Mouse (Mus musculus): ENCODE measurements at regions not wholly inside any gene's neighbourhood (a gene's known extent, or its start where the extent isn't known, plus 50 kb on each side); places are given as distances from the start of the nearest gene placed in this dataset.

DNA sequence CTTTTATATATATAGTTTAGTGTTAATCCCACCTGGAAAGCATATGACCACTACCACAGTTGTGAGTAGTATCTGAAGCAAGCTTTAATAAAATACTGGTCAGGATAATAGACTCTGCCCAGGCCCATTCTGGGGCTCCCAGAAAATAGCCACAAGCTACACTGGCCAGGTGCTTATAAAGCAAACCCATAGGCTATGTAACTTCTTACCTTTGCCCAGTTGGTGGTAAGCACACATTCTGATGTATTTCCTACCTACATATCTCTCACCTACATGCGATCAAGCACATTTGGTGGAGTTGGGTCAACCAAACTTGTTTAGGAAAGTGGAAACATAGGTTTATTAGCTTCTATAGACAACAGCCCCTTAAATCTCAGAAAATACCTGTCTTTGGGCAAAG lies 81.4 kb upstream of the Syt6 start:
- WGBS: 94% methylated on average over 1 of the region's 1 CpGs
- ATAC-seq (no peak), DNase-seq (ENCODE audit: low spot score) (no peak)
- H3K4me1 ChIP-seq (ENCODE audit: control insufficient read depth, insufficient read depth, low read length): no peaks in the 10 kb centered on the region
- no peaks in the 10 kb centered on the region for H3K36me3 ChIP-seq (ENCODE audit: control insufficient read depth, insufficient read depth, low read length)
- no peaks in the 10 kb centered on the region for H3K27me3 ChIP-seq (replicated peaks; ENCODE audit: control insufficient read depth, insufficient read depth, low read length)
- no peaks in the 10 kb centered on the region for H3K9me3 ChIP-seq (replicated peaks; ENCODE audit: control insufficient read depth, low read length)
- H3K9ac ChIP-seq (ENCODE audit: low read length): no peak overlapping the region
- no peak overlapping the region for H3K4me2 ChIP-seq (ENCODE audit: low read length)
- no peak overlapping the region for H3K27ac ChIP-seq (ENCODE audit: low read depth, low read length)
- no peak overlapping the region for H3K4me3 ChIP-seq (ENCODE audit: low read depth, low read length)

DNA sequence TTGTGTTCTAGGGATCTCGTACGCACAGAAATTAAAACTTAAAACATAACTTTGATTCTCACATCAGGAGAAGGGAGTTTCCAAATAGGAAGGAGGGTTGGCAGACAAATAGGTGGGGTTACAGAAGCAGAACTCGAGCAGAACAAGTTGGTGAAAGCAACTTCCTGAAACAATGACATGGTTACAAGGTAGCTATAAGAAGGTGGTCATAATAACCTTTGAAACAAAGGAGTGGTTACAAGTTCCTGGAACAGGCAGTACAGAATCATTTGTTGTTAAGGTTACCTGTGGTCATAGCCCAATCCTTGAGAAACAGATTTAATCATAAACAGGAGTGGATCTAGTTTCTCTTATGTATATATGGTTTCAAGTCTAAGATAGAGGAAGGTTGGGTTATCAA lies 81.0 kb upstream of the Syt6 start:
- H3K27me3 ChIP-seq (replicated peaks; ENCODE audit: control insufficient read depth, insufficient read depth, low read length): no peaks in the 10 kb centered on the region
- H3K36me3 ChIP-seq (ENCODE audit: control insufficient read depth, insufficient read depth, low read length): no peaks in the 10 kb centered on the region
- H3K4me2 ChIP-seq (ENCODE audit: low read length): no peak overlapping the region
- no peak overlapping the region for H3K4me3 ChIP-seq (ENCODE audit: low read depth, low read length)
- no peak for ATAC-seq
- WGBS: 87% methylated on average over 3 of the region's 3 CpGs
- no peaks in the 10 kb centered on the region for H3K4me1 ChIP-seq (ENCODE audit: control insufficient read depth, insufficient read depth, low read length)
- no peaks in the 10 kb centered on the region for H3K9me3 ChIP-seq (replicated peaks; ENCODE audit: control insufficient read depth, low read length)
- no peak overlapping the region for H3K9ac ChIP-seq (ENCODE audit: low read length)
- no peak overlapping the region for H3K27ac ChIP-seq (ENCODE audit: low read depth, low read length)
- no peak for DNase-seq (ENCODE audit: low spot score)

DNA sequence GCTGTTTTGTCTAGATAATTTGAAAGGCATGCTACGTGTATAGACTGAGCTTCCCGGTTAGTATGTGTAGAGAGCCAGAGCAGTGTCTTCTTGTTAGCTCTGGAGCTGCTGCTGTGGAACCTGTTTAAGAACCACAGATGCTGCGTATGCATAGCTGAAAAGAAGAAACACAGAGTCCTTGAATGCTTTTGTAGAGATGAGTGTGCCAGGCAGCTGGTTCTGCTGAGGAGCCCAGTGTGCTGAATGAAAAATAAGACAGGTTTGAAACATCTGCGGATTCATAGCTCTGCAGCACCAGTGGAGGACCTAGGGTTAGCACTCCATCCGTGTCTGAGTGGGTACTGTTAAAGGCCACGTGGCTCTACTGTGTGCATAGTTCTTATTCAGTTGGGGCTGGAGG lies 78.9 kb upstream of the Syt6 start:
- no peaks in the 10 kb centered on the region for H3K27me3 ChIP-seq (replicated peaks; ENCODE audit: control insufficient read depth, insufficient read depth, low read length)
- H3K4me1 ChIP-seq (ENCODE audit: control insufficient read depth, insufficient read depth, low read length): no peaks in the 10 kb centered on the region
- H3K4me3 ChIP-seq (ENCODE audit: low read depth, low read length): no peak overlapping the region
- H3K9ac ChIP-seq (ENCODE audit: low read length): no peak overlapping the region
- H3K4me2 ChIP-seq (ENCODE audit: low read length): no peak overlapping the region
- DNase-seq (ENCODE audit: low spot score) (no peak), ATAC-seq (no peak)
- H3K36me3 ChIP-seq (ENCODE audit: control insufficient read depth, insufficient read depth, low read length): no peaks in the 10 kb centered on the region
- H3K27ac ChIP-seq (ENCODE audit: low read depth, low read length): no peak overlapping the region
- WGBS: 90% methylated on average over 6 of the region's 6 CpGs
- no peaks in the 10 kb centered on the region for H3K9me3 ChIP-seq (replicated peaks; ENCODE audit: control insufficient read depth, low read length)

DNA sequence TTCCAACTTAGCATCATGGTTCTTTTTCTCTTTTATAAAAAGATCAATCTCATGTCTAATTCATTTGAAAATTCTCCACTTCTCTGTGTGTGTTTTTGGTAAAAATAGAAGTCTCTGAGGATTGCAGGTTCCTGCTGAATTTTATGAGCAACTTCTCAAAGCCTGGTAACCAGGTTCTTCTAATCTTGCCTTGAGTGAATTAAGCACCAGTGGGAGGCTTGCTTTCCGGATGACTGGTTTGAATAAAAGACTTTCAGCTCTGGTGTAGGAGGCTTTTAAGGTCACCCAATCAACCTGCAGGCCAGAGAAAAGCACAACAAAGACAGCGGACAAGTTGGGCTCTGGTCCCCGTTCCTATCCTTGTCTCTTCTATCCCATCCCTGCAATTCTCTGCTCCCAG lies 78.3 kb upstream of the Syt6 start:
- whole genome bisulfite sequencing: 16% methylated on average over 3 of the region's 3 CpGs
- no peaks in the 10 kb centered on the region for H3K4me1 ChIP-seq (ENCODE audit: control insufficient read depth, insufficient read depth, low read length)
- DNase-seq (ENCODE audit: low spot score): no peak
- no peak overlapping the region for H3K27ac ChIP-seq (ENCODE audit: low read depth, low read length)
- no peak for ATAC-seq
- H3K4me3 ChIP-seq (ENCODE audit: low read depth, low read length): no peak overlapping the region
- H3K9ac ChIP-seq (ENCODE audit: low read length): no peak overlapping the region
- H3K4me2 ChIP-seq (ENCODE audit: low read length): no peak overlapping the region
- no peaks in the 10 kb centered on the region for H3K27me3 ChIP-seq (replicated peaks; ENCODE audit: control insufficient read depth, insufficient read depth, low read length)
- H3K36me3 ChIP-seq (ENCODE audit: control insufficient read depth, insufficient read depth, low read length): no peaks in the 10 kb centered on the region
- no peaks in the 10 kb centered on the region for H3K9me3 ChIP-seq (replicated peaks; ENCODE audit: control insufficient read depth, low read length)

DNA sequence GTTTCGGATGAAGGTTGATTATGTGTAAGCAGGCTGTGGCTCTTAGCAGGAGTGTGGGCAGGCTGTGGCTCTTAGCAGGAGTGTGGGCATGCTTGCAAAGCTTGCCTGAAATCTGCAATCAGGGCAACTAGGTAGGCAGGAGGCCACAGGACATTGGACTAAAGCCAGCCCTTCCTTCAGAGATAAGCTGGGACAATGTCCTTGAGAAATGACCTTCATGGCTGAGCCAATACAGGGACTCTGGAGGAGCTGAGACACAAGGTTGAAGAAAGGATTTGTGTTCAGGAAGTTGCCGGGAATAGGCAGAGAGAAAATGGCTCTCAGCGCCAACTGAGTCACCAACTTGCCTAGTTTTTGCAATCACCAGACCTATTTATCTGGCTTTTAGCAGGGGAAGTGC lies 77.3 kb upstream of the Syt6 start:
- ATAC-seq: no peak
- 92% methylated on average over 3 of the region's 3 CpGs for WGBS

DNA sequence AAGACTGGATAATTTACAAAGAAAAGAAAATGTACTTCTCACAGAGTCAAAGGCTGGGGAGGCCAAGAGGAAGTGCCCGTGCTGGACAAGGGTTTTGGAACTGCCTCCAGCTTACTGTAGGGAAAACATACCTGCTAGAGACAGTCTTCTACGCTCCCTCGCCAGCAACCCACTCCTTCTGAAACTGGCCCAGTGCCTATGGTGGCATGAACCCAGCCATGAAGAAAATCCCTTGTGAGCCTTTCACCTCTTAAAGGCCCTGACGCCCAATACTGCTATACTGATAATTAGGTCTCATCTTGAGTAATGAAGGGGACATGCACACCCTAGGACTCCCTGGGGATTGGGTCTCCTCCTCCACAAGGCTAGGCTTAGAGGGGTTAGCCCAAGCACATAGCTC lies 76.6 kb upstream of the Syt6 start:
- DNase-seq (ENCODE audit: low spot score) (no peak), ATAC-seq (no peak)
- Histone ChIP-seq H3K9ac (ENCODE audit: low read length) (no peak overlapping the region), H3K27me3 (replicated peaks; ENCODE audit: control insufficient read depth, insufficient read depth, low read length) (no peaks in the 10 kb centered on the region), H3K36me3 (ENCODE audit: control insufficient read depth, insufficient read depth, low read length) (no peaks in the 10 kb centered on the region), H3K9me3 (replicated peaks; ENCODE audit: control insufficient read depth, low read length) (no peaks in the 10 kb centered on the region), H3K4me1 (ENCODE audit: control insufficient read depth, insufficient read depth, low read length) (no peaks in the 10 kb centered on the region), H3K4me3 (ENCODE audit: low read depth, low read length) (no peak overlapping the region), H3K4me2 (ENCODE audit: low read length) (no peak overlapping the region), H3K27ac (ENCODE audit: low read depth, low read length) (no peak overlapping the region)
- 76% methylated on average over 4 of the region's 4 CpGs for WGBS

More for the DNA sequence above, 77.3 kb upstream of the Syt6 start:
- H3K27ac ChIP-seq (ENCODE audit: low read depth, low read length): no peak overlapping the region
- H3K9me3 ChIP-seq (replicated peaks; ENCODE audit: control insufficient read depth, low read length): no peaks in the 10 kb centered on the region
- no peak overlapping the region for H3K9ac ChIP-seq (ENCODE audit: low read length)
- H3K4me1 ChIP-seq (ENCODE audit: control insufficient read depth, insufficient read depth, low read length): no peaks in the 10 kb centered on the region
- H3K27me3 ChIP-seq (replicated peaks; ENCODE audit: control insufficient read depth, insufficient read depth, low read length): no peaks in the 10 kb centered on the region
- no peak overlapping the region for H3K4me3 ChIP-seq (ENCODE audit: low read depth, low read length)
- H3K36me3 ChIP-seq (ENCODE audit: control insufficient read depth, insufficient read depth, low read length): no peaks in the 10 kb centered on the region
- no peak for DNase-seq (ENCODE audit: low spot score)
- H3K4me2 ChIP-seq (ENCODE audit: low read length): no peak overlapping the region

DNA sequence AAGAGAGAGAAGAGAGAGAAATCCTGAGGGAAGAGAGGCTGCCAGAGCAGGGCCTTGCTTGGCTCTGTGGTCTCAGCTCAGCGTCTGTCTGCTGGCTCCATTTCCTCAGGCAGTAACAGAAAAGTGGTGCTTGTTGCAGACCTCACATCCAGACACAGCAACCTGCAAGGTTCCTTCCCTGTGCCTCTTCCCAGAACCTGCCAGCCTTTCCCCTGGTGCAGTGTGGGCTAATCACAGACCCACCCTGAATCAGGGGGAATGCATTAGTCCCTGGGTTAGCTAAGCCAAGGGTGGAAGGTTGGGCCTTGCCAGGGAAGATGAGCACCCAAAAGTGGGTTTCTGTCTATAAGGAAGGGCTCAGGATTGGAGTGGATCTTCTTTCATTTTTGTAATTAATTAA lies 75.2 kb upstream of the Syt6 start:
- H3K27ac ChIP-seq (ENCODE audit: low read depth, low read length): no peak overlapping the region
- H3K36me3 ChIP-seq (ENCODE audit: control insufficient read depth, insufficient read depth, low read length): no peaks in the 10 kb centered on the region
- no peak for ATAC-seq
- no peaks in the 10 kb centered on the region for H3K4me1 ChIP-seq (ENCODE audit: control insufficient read depth, insufficient read depth, low read length)
- no peaks in the 10 kb centered on the region for H3K27me3 ChIP-seq (replicated peaks; ENCODE audit: control insufficient read depth, insufficient read depth, low read length)
- no peak for DNase-seq (ENCODE audit: low spot score)
- no peaks in the 10 kb centered on the region for H3K9me3 ChIP-seq (replicated peaks; ENCODE audit: control insufficient read depth, low read length)
- no peak overlapping the region for H3K9ac ChIP-seq (ENCODE audit: low read length)
- no peak overlapping the region for H3K4me3 ChIP-seq (ENCODE audit: low read depth, low read length)
- WGBS: 50% methylated on average over 1 of the region's 1 CpGs
- no peak overlapping the region for H3K4me2 ChIP-seq (ENCODE audit: low read length)

DNA sequence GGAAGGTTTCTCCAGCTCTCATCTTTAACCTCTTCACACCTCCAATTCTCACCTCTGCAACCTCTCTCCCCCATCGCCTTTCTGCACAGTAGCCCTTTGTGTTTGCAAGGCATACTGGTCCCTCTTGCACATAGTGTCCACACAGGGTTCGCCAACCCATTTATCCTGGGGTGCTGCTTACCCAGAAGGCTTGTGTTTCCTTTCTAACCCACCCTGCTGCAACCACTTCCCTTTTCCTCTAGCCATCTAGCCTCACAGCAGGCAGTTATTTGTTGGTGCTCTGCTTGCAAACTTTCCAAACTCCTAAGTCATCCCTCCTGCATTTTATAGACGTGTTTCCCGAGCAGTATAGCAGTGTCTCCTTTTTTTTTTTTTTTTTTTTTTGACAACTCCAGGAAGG lies 74.7 kb upstream of the Syt6 start:
- H3K9ac ChIP-seq (ENCODE audit: low read length): no peak overlapping the region
- H3K4me1 ChIP-seq (ENCODE audit: control insufficient read depth, insufficient read depth, low read length): no peaks in the 10 kb centered on the region
- ATAC-seq (no peak), DNase-seq (ENCODE audit: low spot score) (no peak)
- no peak overlapping the region for H3K4me3 ChIP-seq (ENCODE audit: low read depth, low read length)
- no peak overlapping the region for H3K27ac ChIP-seq (ENCODE audit: low read depth, low read length)
- no peak overlapping the region for H3K4me2 ChIP-seq (ENCODE audit: low read length)
- no peaks in the 10 kb centered on the region for H3K27me3 ChIP-seq (replicated peaks; ENCODE audit: control insufficient read depth, insufficient read depth, low read length)
- H3K9me3 ChIP-seq (replicated peaks; ENCODE audit: control insufficient read depth, low read length): no peaks in the 10 kb centered on the region
- H3K36me3 ChIP-seq (ENCODE audit: control insufficient read depth, insufficient read depth, low read length): no peaks in the 10 kb centered on the region
- 70% methylated on average over 4 of the region's 4 CpGs for WGBS

DNA sequence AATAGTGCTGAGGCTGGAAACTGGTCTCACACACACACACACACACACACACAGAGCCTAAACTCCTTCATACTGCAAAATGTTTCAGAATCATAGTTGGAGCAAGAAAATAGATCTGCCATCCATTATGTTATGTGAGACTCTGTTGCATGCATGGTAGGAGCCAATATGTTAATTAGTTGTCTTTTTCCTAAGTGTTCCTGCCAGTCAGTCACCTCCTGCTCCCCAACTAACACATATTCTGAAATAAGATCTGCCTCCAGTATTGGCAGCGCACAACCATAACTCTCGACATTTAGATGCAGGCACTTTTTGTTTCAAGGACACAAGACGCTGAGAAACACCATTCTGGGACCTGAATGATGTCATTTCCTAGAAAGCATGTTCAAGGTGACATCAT lies 70.9 kb upstream of the Syt6 start:
- H3K27ac ChIP-seq (ENCODE audit: low read depth, low read length): no peak overlapping the region
- H3K4me2 ChIP-seq (ENCODE audit: low read length): no peak overlapping the region
- H3K4me3 ChIP-seq (ENCODE audit: low read depth, low read length): no peak overlapping the region
- H3K27me3 ChIP-seq (replicated peaks; ENCODE audit: control insufficient read depth, insufficient read depth, low read length): no peaks in the 10 kb centered on the region
- no peaks in the 10 kb centered on the region for H3K9me3 ChIP-seq (replicated peaks; ENCODE audit: control insufficient read depth, low read length)
- no peaks in the 10 kb centered on the region for H3K4me1 ChIP-seq (ENCODE audit: control insufficient read depth, insufficient read depth, low read length)
- ATAC-seq (no peak), DNase-seq (ENCODE audit: low spot score) (no peak)
- WGBS: 79% methylated on average over 3 of the region's 3 CpGs
- H3K9ac ChIP-seq (ENCODE audit: low read length): no peak overlapping the region
- no peaks in the 10 kb centered on the region for H3K36me3 ChIP-seq (ENCODE audit: control insufficient read depth, insufficient read depth, low read length)

DNA sequence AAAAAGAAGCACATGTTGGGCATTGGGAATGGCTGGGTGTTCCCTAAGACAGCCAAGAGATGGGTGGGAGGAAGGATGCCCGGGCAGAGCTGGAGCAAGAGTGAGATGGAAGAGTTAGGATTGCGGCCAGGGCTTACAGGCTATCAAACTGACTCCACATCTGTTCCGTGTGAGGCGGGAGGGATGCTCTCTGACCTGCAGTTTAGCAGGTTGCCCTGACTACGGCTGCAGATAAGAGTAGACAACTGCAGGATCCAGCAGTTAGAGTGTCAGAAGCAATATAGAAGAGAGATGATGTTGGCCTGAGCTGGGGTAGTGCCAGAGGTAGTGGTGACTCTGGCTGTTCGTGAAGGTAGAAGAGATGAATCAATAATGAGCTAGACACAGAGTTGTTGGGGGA lies 61.6 kb upstream of the Syt6 start:
- Histone ChIP-seq H3K27me3 (replicated peaks; ENCODE audit: control insufficient read depth, insufficient read depth, low read length) (no peaks in the 10 kb centered on the region), H3K4me1 (ENCODE audit: control insufficient read depth, insufficient read depth, low read length) (no peaks in the 10 kb centered on the region), H3K9me3 (replicated peaks; ENCODE audit: control insufficient read depth, low read length) (no peaks in the 10 kb centered on the region), H3K9ac (ENCODE audit: low read length) (no peak overlapping the region), H3K27ac (ENCODE audit: low read depth, low read length) (no peak overlapping the region), H3K4me2 (ENCODE audit: low read length) (no peak overlapping the region), H3K4me3 (ENCODE audit: low read depth, low read length) (no peak overlapping the region), H3K36me3 (ENCODE audit: control insufficient read depth, insufficient read depth, low read length) (no peaks in the 10 kb centered on the region)
- DNase-seq (ENCODE audit: low spot score) (no peak), ATAC-seq (no peak)
- WGBS: 85% methylated on average over 6 of the region's 6 CpGs
